Mouse (Mus musculus) erythroblast, embryonic 14.5 days (primary cell): ENCODE data around the gene Prkce.

Experiments used
- GATA1 ChIP-seq: IDR thresholded peaks from 2 replicates; pipeline ENCODE4 v1.6.1; 2012; ENCODE audit warnings: low read length, inconsistent platforms, mixed read lengths
- TAL1 ChIP-seq: IDR thresholded peaks from 3 replicates; pipeline ENCODE4 v1.6.1; 2012; ENCODE audit warnings: low read length, inconsistent platforms, mixed read lengths

- no peak for TF ChIP-seq TAL1
- no peak for TF ChIP-seq GATA1
Observed at GRCm38 (mm10) chr17:86571266-86571665, 403.7 kb downstream of the Prkce start.
